Comparison of ENCODE assay signal across 8 mouse cellular contexts in genomic region chr4:9770372-9771102, GRCm38 (mm10).
A peak's percentile ranks its signal among the peaks of the same experiment; 100 is the strongest.
DNase-seq lines count a peak whose midpoint lies in the region; ATAC-seq and TF ChIP-seq lines count a peak whose summit lies in the region.

No protein-coding gene starts in this region.

- in situ Hi-C loops in ES-E14 (cut with MboI; ENCODE audit: low sequenced_read_pairs in 2 of 2, unreplicated experiment in 2 of 2), result no loop called here

- peak; percentile 90 for ATAC-seq in heart, embryonic 16.5 days (replicated peaks; ENCODE audit: extremely low read depth, insufficient read depth, low FRiP score)
- peak; percentile 88 for ATAC-seq in liver, postnatal 0 days
- peak; percentile 92 for ATAC-seq in neural tube, embryonic 14.5 days (ENCODE audit: low read depth)

- H3K9me3 ChIP-seq in ES-E14 (ENCODE audit: control insufficient read depth, insufficient read depth, low read depth, low read length), result no peaks in the 10 kb centered on the region
- no peaks in the 10 kb centered on the region for H3K9me3 ChIP-seq in forebrain, embryonic 10.5 days
- H3K9me3 ChIP-seq in heart, embryonic 16.5 days (replicated peaks; ENCODE audit: control insufficient read depth, low read length), result no peaks in the 10 kb centered on the region
- H3K9me3 ChIP-seq in liver, postnatal 0 days (ENCODE audit: low read length), result no peaks in the 10 kb centered on the region
- H3K9me3 ChIP-seq in neural tube, embryonic 14.5 days (ENCODE audit: control insufficient read depth, low read length), result no peaks in the 10 kb centered on the region

- no peaks in the 10 kb centered on the region for H3K36me3 ChIP-seq in ES-E14 (ENCODE audit: control insufficient read depth, insufficient read depth, low read length, poor library complexity, severe bottlenecking)
- H3K36me3 ChIP-seq in forebrain, embryonic 10.5 days (replicated peaks), result no peaks in the 10 kb centered on the region
- H3K36me3 ChIP-seq in heart, embryonic 16.5 days (ENCODE audit: control insufficient read depth, insufficient read depth), result no peaks in the 10 kb centered on the region
- no peaks in the 10 kb centered on the region for H3K36me3 ChIP-seq in liver, postnatal 0 days (replicated peaks; ENCODE audit: insufficient read depth, low read length)
- H3K36me3 ChIP-seq in neural tube, embryonic 14.5 days (ENCODE audit: control insufficient read depth, insufficient read depth, low read length), result no peaks in the 10 kb centered on the region

- H3K9ac ChIP-seq in ES-E14 (ENCODE audit: insufficient read depth, low read depth, low read length, poor library complexity, severe bottlenecking), result peak overlapping the region; percentile 70
- H3K9ac ChIP-seq in heart, embryonic 16.5 days (ENCODE audit: low read length), result peak overlapping the region; percentile 72
- peak overlapping the region; percentile 70 for H3K9ac ChIP-seq in liver, postnatal 0 days (replicated peaks)
- peak overlapping the region; percentile 59 for H3K9ac ChIP-seq in neural tube, embryonic 14.5 days (replicated peaks; ENCODE audit: low read depth, low read length)

- peak overlapping the region; percentile 78 for H3K4me2 ChIP-seq in heart, embryonic 16.5 days (ENCODE audit: low read depth, low read length)
- H3K4me2 ChIP-seq in liver, postnatal 0 days (ENCODE audit: low read depth, low read length), result peak overlapping the region; percentile 87
- peak overlapping the region; percentile 97 for H3K4me2 ChIP-seq in neural tube, embryonic 14.5 days (ENCODE audit: low read depth, low read length)

- TF ChIP-seq CTCF in liver, postnatal 0 days (IDR thresholded peaks at IDR 0.05; ENCODE audit: low read depth), result peak; percentile 59

- DNase-seq in ES-E14 (ENCODE audit: low read depth, low spot score), result peak; percentile 77
- peak; percentile 58 for DNase-seq in c-Kit-positive CD71-positive TER-119-negative erythroid progenitor cells, embryonic 14.5 days (ENCODE audit: low read depth)
- peak; percentile 80 for DNase-seq in forebrain, embryonic 10.5 days (ENCODE audit: extremely low spot score, low spot score)
- peak; percentile 71 to 81 for DNase-seq in kidney, postnatal 25 days
- DNase-seq in liver, postnatal 0 days, result peak; percentile 74
- peak; percentile 57 for DNase-seq in testis, postnatal 10 days (ENCODE audit: low spot score)

- no peaks in the 10 kb centered on the region for H3K27me3 ChIP-seq in forebrain, embryonic 10.5 days (ENCODE audit: poor library complexity, severe bottlenecking)
- H3K27me3 ChIP-seq in heart, embryonic 16.5 days (ENCODE audit: control insufficient read depth, insufficient read depth, low read length), result no peaks in the 10 kb centered on the region
- H3K27me3 ChIP-seq in liver, postnatal 0 days (ENCODE audit: insufficient read depth, low read length), result no peaks in the 10 kb centered on the region
- no peaks in the 10 kb centered on the region for H3K27me3 ChIP-seq in neural tube, embryonic 14.5 days (ENCODE audit: control insufficient read depth, insufficient read depth, low read length)

- H3K27ac ChIP-seq in ES-E14 (ENCODE audit: insufficient read depth, low read depth, low read length, poor library complexity, severe bottlenecking), result no peak overlapping the region
- peak overlapping the region; percentile 89 for H3K27ac ChIP-seq in forebrain, embryonic 10.5 days
- peak overlapping the region; percentile 80 for H3K27ac ChIP-seq in heart, embryonic 16.5 days (ENCODE audit: low read length)
- H3K27ac ChIP-seq in liver, postnatal 0 days (ENCODE audit: low read depth), result peak overlapping the region; percentile 76
- peak overlapping the region; percentile 28; the same call in 1 of the 2 replicates for H3K27ac ChIP-seq in neural tube, embryonic 14.5 days (ENCODE audit: low read depth, low read length)

- H3K4me1 ChIP-seq in ES-E14 (ENCODE audit: control insufficient read depth in 2 of 2, insufficient read depth in 2 of 2, low read length in 2 of 2, poor library complexity in 1 of 2), result no peaks in the 10 kb centered on the region
- H3K4me1 ChIP-seq in forebrain, embryonic 10.5 days, result no peaks in the 10 kb centered on the region
- no peaks in the 10 kb centered on the region for H3K4me1 ChIP-seq in heart, embryonic 16.5 days (ENCODE audit: control insufficient read depth, insufficient read depth, low read length)
- H3K4me1 ChIP-seq in liver, postnatal 0 days (ENCODE audit: insufficient read depth), result peaks cover 3% of the 10 kb centered on the region; the same call in 1 of the 2 replicates
- H3K4me1 ChIP-seq in neural tube, embryonic 14.5 days (ENCODE audit: control insufficient read depth, insufficient read depth, low read length), result no peaks in the 10 kb centered on the region

- no peak for TF ChIP-seq EP300 in liver, postnatal 0 days (IDR thresholded peaks at IDR 0.05; ENCODE audit: low read depth)

- peak overlapping the region; percentile 52 to 73 for H3K4me3 ChIP-seq in ES-E14 (ENCODE audit: insufficient read depth in 1 of 2, low read depth in 1 of 2, low read length in 2 of 2, poor library complexity in 1 of 2, severe bottlenecking in 1 of 2)
- peak overlapping the region; percentile 57 for H3K4me3 ChIP-seq in forebrain, embryonic 10.5 days
- H3K4me3 ChIP-seq in heart, embryonic 16.5 days (ENCODE audit: low read length), result peak overlapping the region; percentile 62
- H3K4me3 ChIP-seq in liver, postnatal 0 days (ENCODE audit: low read depth, low read length), result peak overlapping the region; percentile 61
- H3K4me3 ChIP-seq in neural tube, embryonic 14.5 days (ENCODE audit: low read depth, low read length), result peak overlapping the region; percentile 54

- 2% methylated on average over 38 of the region's 38 CpGs for WGBS in forebrain, embryonic 10.5 days
- 1% methylated on average over 38 of the region's 38 CpGs for WGBS in heart, embryonic 16.5 days
- 2% methylated on average over 38 of the region's 38 CpGs for WGBS in liver, postnatal 0 days (ENCODE audit: insufficient replicate concordance)
- WGBS in neural tube, embryonic 14.5 days, result 1% methylated on average over 38 of the region's 38 CpGs

TF ChIP-seq in ES-E14, 5 proteins besides CTCF, POLR2A, EP300 and RAD21:
- TF ChIP-seq HCFC1 (IDR thresholded peaks at IDR 0.05; ENCODE audit: borderline replicate concordance, insufficient read depth, low read length) (no peak), ZNF384 (IDR thresholded peaks at IDR 0.05; ENCODE audit: low read depth, low read length) (no peak), CHD2 (IDR thresholded peaks at IDR 0.05; ENCODE audit: low read depth, low read length) (no peak), ZC3H11A (IDR thresholded peaks at IDR 0.05; ENCODE audit: borderline replicate concordance, low read depth, low read length) (no peak), MAFK (IDR thresholded peaks at IDR 0.05; ENCODE audit: insufficient read depth, low read depth, low read length) (no peak)
TF ChIP-seq in ES-E14: peak in this region for 0.
